Mouse (Mus musculus) C3H10T1/2 (cell line): ENCODE data around the gene Poc1a. TPM values are rescaled to one million over a fixed set of nuclear protein-coding genes. Genes with fewer than 3 reads are reported as not detected.

Experiments used
- polyA plus RNA-seq, 2 experiments: library from polyadenylated mRNA; unstranded; fragments of >200 nt; fragmentation: generic; extraction: Trizol; gene quantifications; one replicate each; pipeline ENCODE4 v1.2.1; 2012; ENCODE audit warnings: missing spikeins in 2 of 2

Gene Poc1a
- 10 to 100 TPM; 16.9 to 35.1 TPM for polyA plus RNA-seq

DNA sequence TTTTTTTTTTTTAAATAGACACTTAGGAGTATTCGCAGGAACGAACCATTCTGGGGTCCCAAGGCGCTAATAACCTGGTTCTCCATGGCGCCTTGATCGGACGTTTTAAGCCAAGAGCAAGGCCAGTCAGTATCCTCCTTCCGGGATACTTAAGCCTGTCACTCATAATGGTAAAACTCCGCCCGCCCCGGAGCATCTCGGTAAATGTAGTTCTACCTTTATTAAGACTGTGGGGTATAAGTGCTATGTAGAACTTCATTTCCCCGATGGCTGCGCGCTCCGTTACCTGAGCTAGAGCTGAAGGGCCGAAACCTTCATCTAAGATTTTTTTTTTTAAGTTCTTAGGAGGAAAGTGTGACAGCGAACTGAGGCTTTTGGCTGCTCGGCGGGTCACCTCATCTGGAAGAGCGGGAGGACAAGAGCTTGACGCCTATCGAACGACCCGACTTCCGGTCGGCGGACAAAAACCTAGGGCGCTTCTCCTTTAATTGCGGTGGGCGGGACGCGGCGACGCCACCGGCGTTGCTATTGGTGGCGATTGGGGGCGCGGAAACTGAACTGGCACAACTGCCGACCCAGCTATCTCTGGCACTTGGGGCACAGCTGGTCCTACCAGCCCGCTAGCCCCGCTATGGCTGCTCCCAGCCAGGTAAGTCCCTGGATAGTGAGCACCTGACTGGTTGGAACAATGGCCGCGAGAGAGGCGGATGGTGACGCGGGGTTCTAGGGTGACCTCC is at the start of gene Poc1a:
Gene Poc1a (plus strand): TSS at position 254 of the 737 bp plus-strand sequence.

GRCm38 (mm10) chr9:106368112-106368717 is 87.4 kb downstream of the Poc1a start, which contains the start of gene Dusp7:
Gene Dusp7, plus strand, starts transcription at chr9:106368632.

Other genes starting within 250 kb of the Poc1a start
- gene Col6a4, start 184.3 kb upstream of the Poc1a start, polyA plus RNA-seq = under 1 TPM; 0.06 TPM
- gene Glyctk, start 122.9 kb upstream of the Poc1a start, polyA plus RNA-seq = 1 to 10 TPM in 1 of 2 experiments, under 1 TPM in 1; 0.71 to 1.6 TPM
- 10 to 100 TPM in 1 of 2 experiments, 1 to 10 TPM in 1; 8.1 to 38.8 TPM for gene Wdr82, start 110.1 kb upstream of the Poc1a start, polyA plus RNA-seq
- 10 to 100 TPM; 39.9 to 40.6 TPM for gene Ppm1m, start 81.3 kb upstream of the Poc1a start, polyA plus RNA-seq
- gene Twf2, start 78.0 kb upstream of the Poc1a start, polyA plus RNA-seq = 10 to 100 TPM; 51.5 to 59.3 TPM
- gene Tlr9, start 58.5 kb upstream of the Poc1a start, polyA plus RNA-seq = not detected
- 10 to 100 TPM; 17.3 to 67.5 TPM for gene Alas1, start 32.4 kb upstream of the Poc1a start, polyA plus RNA-seq
- 10 to 100 TPM in 1 of 2 experiments, 1 to 10 TPM in 1; 2.0 to 12.1 TPM for gene Dusp7, start 87.6 kb downstream of the Poc1a start, polyA plus RNA-seq
- gene Rpl29, start 148.4 kb downstream of the Poc1a start, polyA plus RNA-seq = 100 to 1,000 TPM in 1 of 2 experiments, 10 to 100 TPM in 1; 59.4 to 106 TPM
- 10 to 100 TPM; 20.4 to 31.4 TPM for gene Acy1, start 157.3 kb downstream of the Poc1a start, polyA plus RNA-seq
- 10 to 100 TPM; 25.4 to 55.1 TPM for gene Abhd14b, start 166.4 kb downstream of the Poc1a start, polyA plus RNA-seq
- gene Abhd14a, start 166.6 kb downstream of the Poc1a start, polyA plus RNA-seq = 10 to 100 TPM; 20.7 to 21.6 TPM
- 100 to 1,000 TPM; 165 to 175 TPM for gene Pcbp4, start 172.2 kb downstream of the Poc1a start, polyA plus RNA-seq
- under 1 TPM; 0.07 to 0.48 TPM for gene Gpr62, start 184.9 kb downstream of the Poc1a start, polyA plus RNA-seq
- 10 to 100 TPM; 21.0 to 95.0 TPM for gene Rrp9, start 194.9 kb downstream of the Poc1a start, polyA plus RNA-seq
- 10 to 100 TPM in 1 of 2 experiments, 1 to 10 TPM in 1; 9.7 to 44.0 TPM for gene Parp3, start 195.9 kb downstream of the Poc1a start, polyA plus RNA-seq
- gene Iqcf1, start 218.9 kb downstream of the Poc1a start, polyA plus RNA-seq = under 1 TPM in 1 of 2 experiments, not detected in 1; 0.14 TPM
- gene Iqcf5, start 233.5 kb downstream of the Poc1a start, polyA plus RNA-seq = under 1 TPM in 1 of 2 experiments, not detected in 1; 0.07 TPM